Mouse (Mus musculus) small intestine, adult 2 months (tissue): ENCODE results near the gene Tgfb1.

ENCODE experiments used
- CTCF ChIP-seq: fragments of 200-500 bp; IDR thresholded peaks from 2 replicates; pipeline ENCODE4 v1.5.1; 2012; ENCODE audit warnings: low read depth, mild to moderate bottlenecking, control low read depth, inconsistent platforms, low read length, moderate library complexity, mixed read lengths; ENCODE audit not compliant: insufficient replicate concordance, insufficient read length; ENCODE audit errors: extremely low read depth
- POLR2A ChIP-seq: fragments of 200-500 bp; IDR thresholded peaks from 2 replicates; pipeline ENCODE4 v1.6.1; 2012; ENCODE audit warnings: low read depth, mild to moderate bottlenecking, control low read depth, inconsistent platforms, low read length, moderate library complexity

DNA sequence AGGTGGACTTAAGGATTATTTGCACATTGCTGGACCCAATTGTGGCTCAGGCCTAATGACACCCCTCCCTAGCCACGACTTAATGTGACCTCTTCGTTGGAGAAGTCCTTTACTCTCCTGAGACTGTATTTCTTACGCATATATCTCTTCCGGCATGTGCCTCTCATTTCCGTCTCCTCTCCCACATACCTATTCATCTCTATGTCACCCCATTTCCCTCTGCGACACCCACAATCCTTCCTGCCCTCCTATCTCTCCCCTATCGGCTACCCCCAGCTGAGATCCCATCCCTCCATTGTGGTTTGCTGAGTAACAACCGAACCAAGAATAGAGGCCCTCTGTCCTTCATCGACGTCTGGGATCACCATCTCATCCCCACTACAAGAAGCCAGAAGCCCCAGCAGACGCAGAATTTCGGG, 2.8 kb downstream of the Tgfb1 start:
- no peak for TF ChIP-seq POLR2A
- TF ChIP-seq CTCF, result no peak
